Mouse (Mus musculus) limb, embryonic 11.5 days (tissue): ENCODE results near the gene Ccdc9b. TPM values are rescaled to one million over a fixed set of nuclear protein-coding genes. Genes with fewer than 3 reads are reported as not detected.

Experiments used
- ATAC-seq: fragments of 200-750 bp; cut with Nextera tagmentation; 2 replicates; pipeline ENCODE4 v1.8.0; 2017; ENCODE audit warnings: low read depth; ENCODE audit not compliant: insufficient number of reproducible peaks, low FRiP score, low TSS enrichment
- DNase-seq: peaks from one replicate; pipeline ENCODE4 v3.0.0-alpha.2; 2015; ENCODE audit warnings: low spot score
- H3K27ac ChIP-seq: fragments of 300-500 bp; sonication (generic); replicated peaks from 2 replicates; pipeline ENCODE4 v1.5.1; 2014; ENCODE audit warnings: low read depth, mild to moderate bottlenecking, low read length
- H3K27me3 ChIP-seq: fragments of 300-500 bp; sonication (generic); 2 replicates; pipeline ENCODE4 v1.6.1; 2014; ENCODE audit warnings: mild to moderate bottlenecking, low read length, mixed read lengths; ENCODE audit not compliant: control insufficient read depth, insufficient read depth
- H3K36me3 ChIP-seq: fragments of 300-500 bp; sonication (generic); 2 replicates; pipeline ENCODE4 v1.6.1; 2014; ENCODE audit warnings: mild to moderate bottlenecking, low read length, moderate library complexity, mixed read lengths; ENCODE audit not compliant: control insufficient read depth, insufficient read depth
- H3K4me1 ChIP-seq: fragments of 300-500 bp; sonication (generic); 2 replicates; pipeline ENCODE4 v1.6.1; 2014; ENCODE audit warnings: low read length, mixed read lengths; ENCODE audit not compliant: control insufficient read depth, insufficient read depth
- H3K4me2 ChIP-seq: fragments of 300-500 bp; sonication (generic); 2 replicates; pipeline ENCODE4 v1.6.1; 2014; ENCODE audit warnings: low read depth, mild to moderate bottlenecking, moderate library complexity; ENCODE audit not compliant: severe bottlenecking
- H3K4me3 ChIP-seq: fragments of 300-500 bp; sonication (generic); 2 replicates; pipeline ENCODE4 v1.5.1; 2014; ENCODE audit warnings: low read depth, low read length
- H3K9ac ChIP-seq: fragments of 300-500 bp; sonication (generic); 2 replicates; pipeline ENCODE4 v1.6.1; 2014; ENCODE audit warnings: mild to moderate bottlenecking, low read length
- H3K9me3 ChIP-seq: fragments of 300-500 bp; sonication (generic); 2 replicates; pipeline ENCODE4 v1.6.1; 2016; ENCODE audit warnings: low read length; ENCODE audit not compliant: control insufficient read depth
- WGBS: fragments of 180-500 bp; shearing (Covaris S2); extraction: QIAGEN DNeasy Blood & Tissue Kit; methylation state at CpG from one replicate; pipeline ENCODE4 v1.1.7; 2014; 5-methylcytosine and 5-hydroxymethylcytosine counted together
- polyA plus RNA-seq: library from polyadenylated mRNA; unstranded; fragments of >200 nt; fragmentation: Nextera tagmentation; extraction: Ambion mirVana; gene quantifications from 2 replicates; pipeline ENCODE4 v1.2.1, GENCODE M21; 2014

The Ccdc9b gene
- polyA plus RNA-seq, 1 experiment from 2014 or later: 0.04 TPM

DNA sequence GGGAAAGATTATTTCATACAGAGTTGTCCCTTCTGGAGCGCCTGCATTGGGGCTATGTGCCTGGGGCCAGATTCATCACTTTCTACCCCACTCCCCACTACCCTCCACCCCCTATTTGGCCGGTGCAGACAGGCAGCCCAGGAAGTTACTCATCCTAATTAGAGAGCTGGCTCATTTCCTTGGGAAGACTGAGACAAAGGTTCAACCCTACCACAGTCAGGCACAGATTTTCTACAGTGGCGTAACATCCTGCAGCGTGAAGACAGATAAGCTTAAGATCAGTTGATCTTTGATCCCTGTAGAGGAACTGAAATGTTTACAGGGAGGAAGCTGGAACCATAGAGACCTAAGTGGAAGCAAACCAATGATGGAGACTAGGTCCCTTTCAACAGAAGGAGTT, 19.8 kb upstream of the Ccdc9b start:
- no peak overlapping the region for H3K4me2 ChIP-seq
- no peak overlapping the region for H3K27ac ChIP-seq
- H3K9ac ChIP-seq: no peak overlapping the region
- no peak for ATAC-seq
- H3K36me3 ChIP-seq: no peaks in the 10 kb centered on the region
- no peaks in the 10 kb centered on the region for H3K9me3 ChIP-seq
- no peak overlapping the region for H3K4me3 ChIP-seq
- 0 out of 2 replicates have a peak, but pooled peaks cover 3% of the 10 kb centered on the region for H3K27me3 ChIP-seq
- 68% methylated on average over 4 of the region's 4 CpGs for WGBS
- no peak for DNase-seq
- no peaks in the 10 kb centered on the region; the same call in 1 of the 2 replicates for H3K4me1 ChIP-seq

DNA sequence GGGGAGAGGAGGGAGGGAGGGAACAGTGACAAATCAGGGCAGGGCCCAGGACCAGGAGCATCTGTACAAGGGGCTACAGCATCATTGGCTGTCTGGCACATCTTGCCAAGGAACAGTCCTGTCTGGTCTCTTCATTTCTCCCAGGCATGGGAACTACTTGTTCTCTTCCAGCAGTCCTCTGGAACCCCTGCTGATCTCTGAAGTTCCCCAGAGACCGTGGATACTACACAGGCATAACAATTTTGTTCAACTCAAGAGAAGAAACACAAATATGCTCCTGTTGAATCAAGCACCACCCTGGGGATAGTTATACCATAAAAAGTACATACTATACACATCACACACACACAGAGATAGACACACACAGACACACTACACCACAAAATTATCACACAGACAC, 18.7 kb upstream of the Ccdc9b start:
- Histone ChIP-seq H3K4me2 (no peak overlapping the region), H3K4me1 (no peaks in the 10 kb centered on the region; the same call in 1 of the 2 replicates), H3K27ac (no peak overlapping the region), H3K36me3 (no peaks in the 10 kb centered on the region), H3K9me3 (no peaks in the 10 kb centered on the region), H3K9ac (no peak overlapping the region), H3K4me3 (no peak overlapping the region), H3K27me3 (0 out of 2 replicates have a peak, but pooled peaks cover 3% of the 10 kb centered on the region)
- DNase-seq (no peak), ATAC-seq (no peak)
- WGBS: 45% methylated on average over 1 of the region's 1 CpGs

DNA sequence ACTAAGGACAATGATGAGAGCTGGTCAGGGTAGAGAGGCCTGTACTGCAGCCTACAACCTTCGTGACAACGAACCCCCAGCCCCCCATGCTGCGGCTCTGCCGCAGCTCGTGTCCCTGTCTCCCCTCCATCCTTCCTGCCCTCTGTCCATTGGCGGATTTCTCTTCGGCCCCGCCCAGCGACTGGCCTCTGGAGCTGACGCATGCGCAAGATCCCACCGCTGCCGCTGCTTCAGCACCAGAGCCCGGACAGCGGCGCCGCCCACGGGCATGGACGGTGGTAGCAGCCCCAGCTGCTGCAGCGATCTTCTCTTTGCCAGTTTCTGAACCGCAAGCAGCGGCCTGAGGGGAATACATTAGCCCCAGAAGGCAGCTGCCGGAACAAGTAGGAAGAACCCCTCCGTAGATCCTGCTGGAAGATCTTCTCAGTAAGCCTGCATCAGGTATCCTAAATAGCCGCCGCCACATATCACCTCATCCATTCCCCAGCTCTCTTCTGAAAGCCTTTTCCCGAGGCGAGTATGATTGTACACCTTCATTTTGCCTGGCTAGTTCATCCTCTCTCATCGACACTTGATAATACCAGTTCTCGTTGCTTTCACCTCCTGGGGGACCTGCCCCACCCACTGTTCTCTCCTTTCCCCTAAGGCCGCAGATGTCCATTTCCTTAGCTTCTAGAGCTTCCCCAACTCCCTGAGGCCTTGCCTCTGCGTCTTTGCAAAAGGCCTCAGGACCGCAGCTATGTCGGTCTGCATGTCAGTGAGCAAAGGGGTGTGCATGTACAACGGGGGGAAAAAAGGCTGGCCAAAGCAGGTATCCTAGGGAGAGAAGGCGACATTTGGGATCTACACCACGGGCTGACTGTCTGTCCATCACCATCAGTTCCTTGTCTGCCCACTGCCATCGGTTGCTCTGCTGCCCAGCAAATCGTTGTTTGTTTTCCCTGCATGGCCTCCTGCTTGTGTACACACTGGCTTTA, 17.3 kb upstream of the Ccdc9b start, which contains the start of gene Disp2:
TSS of gene Disp2 (plus strand) at position 216 of the 977 bp plus-strand sequence.
- 0 out of 2 replicates have a peak, but pooled peaks cover 3% of the 10 kb centered on the region for H3K27me3 ChIP-seq
- H3K36me3 ChIP-seq: no peaks in the 10 kb centered on the region
- H3K4me2 ChIP-seq: peak within 1 kb of the TSS; percentile 64
- ATAC-seq (peak; percentile 75; the same call in 1 of the 2 replicates), DNase-seq (peak; percentile 97)
- H3K9ac ChIP-seq: no peak within 1 kb of the TSS
- 15% methylated on average over 39 of the region's 39 CpGs for WGBS
- H3K27ac ChIP-seq: no peak within 1 kb of the TSS
- no peaks in the 10 kb centered on the region; the same call in 1 of the 2 replicates for H3K4me1 ChIP-seq
- H3K9me3 ChIP-seq: no peaks in the 10 kb centered on the region
- peak within 1 kb of the TSS; percentile 28 for H3K4me3 ChIP-seq

DNA sequence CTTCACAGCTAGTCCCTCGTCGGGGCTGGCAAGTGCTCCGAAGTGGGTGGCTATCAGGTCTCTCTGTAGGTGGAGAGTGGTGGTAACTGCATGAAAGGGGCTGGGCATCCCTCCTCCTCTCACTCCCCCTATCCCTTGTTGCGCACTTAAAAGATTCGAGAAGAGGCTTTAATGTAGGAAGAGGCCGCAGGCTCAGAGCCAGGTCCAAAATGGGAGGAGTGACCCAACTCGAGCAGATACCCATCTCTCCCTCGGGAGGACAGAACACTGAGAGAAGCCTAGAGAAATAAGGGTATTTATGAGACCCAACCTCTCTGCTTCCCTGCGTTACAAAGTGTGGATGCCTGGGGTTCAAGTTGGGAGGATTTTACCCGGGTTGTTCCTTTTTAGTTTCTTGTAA, 16.6 kb upstream of the Ccdc9b start:
- H3K27ac ChIP-seq: no peak overlapping the region
- 0 out of 2 replicates have a peak, but pooled peaks cover 3% of the 10 kb centered on the region for H3K27me3 ChIP-seq
- no peaks in the 10 kb centered on the region for H3K9me3 ChIP-seq
- ATAC-seq: no peak
- peak overlapping the region; percentile 28 for H3K4me3 ChIP-seq
- no peaks in the 10 kb centered on the region for H3K36me3 ChIP-seq
- peak overlapping the region; percentile 64 for H3K4me2 ChIP-seq
- 10% methylated on average over 10 of the region's 10 CpGs for WGBS
- H3K4me1 ChIP-seq: no peaks in the 10 kb centered on the region; the same call in 1 of the 2 replicates
- H3K9ac ChIP-seq: no peak overlapping the region
- DNase-seq: no peak

DNA sequence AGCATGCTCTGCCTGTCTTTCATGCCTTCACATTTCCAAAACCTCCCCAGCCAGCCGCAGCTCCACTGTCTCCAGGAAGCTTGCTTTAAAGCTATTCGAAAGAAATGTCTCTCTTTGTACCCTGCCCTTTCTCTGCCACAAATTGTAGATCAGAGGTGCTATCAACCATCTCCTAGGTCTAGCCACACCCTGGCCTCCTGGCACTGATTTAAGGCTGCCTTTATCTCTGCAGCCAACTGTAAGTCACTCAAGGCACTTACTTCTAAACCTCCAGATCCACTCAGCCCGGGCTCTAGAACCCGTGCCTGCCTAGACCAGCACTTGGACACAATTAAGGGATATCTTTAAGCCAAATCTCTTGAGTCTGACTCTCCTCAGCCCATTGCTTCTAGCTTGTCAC, 16.0 kb upstream of the Ccdc9b start:
- H3K4me3 ChIP-seq: no peak overlapping the region
- 0 out of 2 replicates have a peak, but pooled peaks cover 3% of the 10 kb centered on the region for H3K27me3 ChIP-seq
- H3K4me1 ChIP-seq: no peaks in the 10 kb centered on the region; the same call in 1 of the 2 replicates
- H3K4me2 ChIP-seq: no peak overlapping the region
- no peak overlapping the region for H3K27ac ChIP-seq
- ATAC-seq (no peak), DNase-seq (no peak)
- H3K9ac ChIP-seq: no peak overlapping the region
- 67% methylated on average over 4 of the region's 4 CpGs for WGBS
- no peaks in the 10 kb centered on the region for H3K36me3 ChIP-seq
- no peaks in the 10 kb centered on the region for H3K9me3 ChIP-seq

DNA sequence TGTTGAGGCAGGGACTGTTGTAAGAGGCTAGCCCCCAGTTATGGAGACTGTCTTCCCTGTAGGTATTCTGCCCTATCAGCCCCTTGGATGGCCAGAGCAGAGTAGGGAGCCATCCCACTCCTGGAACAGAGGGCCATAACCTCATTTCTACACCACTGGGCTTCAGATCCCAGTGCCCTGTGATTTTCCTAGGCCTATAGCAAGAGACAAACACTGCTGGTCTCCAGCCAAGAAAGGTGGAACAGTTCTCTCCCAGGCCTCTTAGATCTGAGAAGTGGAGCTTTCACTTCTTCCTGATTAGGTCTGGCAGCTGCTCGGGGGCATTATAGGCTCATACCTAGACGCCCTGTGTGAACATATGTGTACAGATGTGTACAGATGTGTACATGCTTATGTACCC, 13.8 kb upstream of the Ccdc9b start:
- Histone ChIP-seq H3K27me3 (0 out of 2 replicates have a peak, but pooled peaks cover 3% of the 10 kb centered on the region), H3K4me3 (no peak overlapping the region), H3K27ac (no peak overlapping the region), H3K9me3 (no peaks in the 10 kb centered on the region), H3K4me1 (no peaks in the 10 kb centered on the region; the same call in 1 of the 2 replicates), H3K36me3 (no peaks in the 10 kb centered on the region), H3K4me2 (no peak overlapping the region), H3K9ac (no peak overlapping the region)
- DNase-seq (no peak), ATAC-seq (no peak)
- WGBS: 71% methylated on average over 2 of the region's 2 CpGs

DNA sequence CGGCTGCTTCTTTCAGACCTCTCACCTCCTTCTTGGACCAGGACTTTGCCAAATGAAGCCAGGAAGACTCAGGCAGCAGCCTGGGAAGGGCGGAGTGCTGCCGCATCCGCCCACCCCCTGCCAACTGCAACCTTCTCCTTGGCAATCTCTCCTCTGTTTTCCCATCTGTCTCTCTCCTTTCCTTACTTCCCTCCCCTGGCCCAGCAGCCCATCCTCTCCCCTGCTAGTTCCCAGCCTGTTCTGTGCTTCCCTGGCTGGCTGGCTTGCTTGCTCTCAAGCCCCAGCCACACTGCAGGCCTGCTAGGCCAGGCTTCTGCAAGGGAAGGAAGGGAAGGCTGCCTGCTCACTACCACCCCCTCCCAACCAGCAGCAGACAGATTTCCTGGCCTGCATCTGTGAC, 13.4 kb upstream of the Ccdc9b start:
- Histone ChIP-seq H3K9ac (no peak overlapping the region), H3K4me2 (no peak overlapping the region), H3K27me3 (0 out of 2 replicates have a peak, but pooled peaks cover 3% of the 10 kb centered on the region), H3K36me3 (no peaks in the 10 kb centered on the region), H3K9me3 (no peaks in the 10 kb centered on the region), H3K4me3 (no peak overlapping the region), H3K4me1 (no peaks in the 10 kb centered on the region; the same call in 1 of the 2 replicates), H3K27ac (no peak overlapping the region)
- DNase-seq: no peak
- ATAC-seq: no peak
- 60% methylated on average over 3 of the region's 4 CpGs for WGBS

DNA sequence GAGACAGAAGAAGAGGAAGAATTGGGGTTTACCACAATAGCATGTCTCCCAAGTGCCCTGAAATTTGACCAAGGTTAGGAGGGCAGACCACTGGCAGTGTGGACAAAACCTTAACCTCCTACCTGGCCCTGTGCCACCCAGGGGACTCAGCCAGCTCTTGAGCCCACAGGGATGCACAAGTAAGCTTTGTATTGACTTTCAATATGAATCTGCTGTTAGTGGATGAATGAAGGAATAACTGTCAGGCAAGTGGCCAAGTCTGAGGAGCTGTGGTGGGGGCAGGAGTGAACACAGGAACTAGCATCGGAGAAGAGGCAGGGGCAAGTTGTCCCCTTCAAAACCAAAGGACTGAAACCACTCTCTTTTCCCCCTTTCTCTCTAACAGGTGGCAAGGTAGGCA, 12.9 kb upstream of the Ccdc9b start:
- 0 out of 2 replicates have a peak, but pooled peaks cover 3% of the 10 kb centered on the region for H3K27me3 ChIP-seq
- no peak overlapping the region for H3K9ac ChIP-seq
- H3K4me1 ChIP-seq: no peaks in the 10 kb centered on the region; the same call in 1 of the 2 replicates
- H3K4me2 ChIP-seq: no peak overlapping the region
- ATAC-seq: no peak
- no peaks in the 10 kb centered on the region for H3K9me3 ChIP-seq
- DNase-seq: no peak
- no peak overlapping the region for H3K27ac ChIP-seq
- H3K4me3 ChIP-seq: no peak overlapping the region
- no peaks in the 10 kb centered on the region for H3K36me3 ChIP-seq
- 56% methylated on average over 1 of the region's 1 CpGs for WGBS
